Mouse (Mus musculus) heart, postnatal 0 days (tissue): ENCODE data around the gene Rasgef1b.

ENCODE experiments used
- CTCF ChIP-seq: IDR thresholded peaks from 2 replicates; pipeline ENCODE4 v1.5.1; 2016; ENCODE audit warnings: antibody characterized with exemption, control low read depth, low read depth
- EP300 ChIP-seq: IDR thresholded peaks from 2 replicates; pipeline ENCODE4 v1.6.1; 2016; ENCODE audit warnings: antibody characterized with exemption, low read depth

- TF ChIP-seq CTCF (no peak), EP300 (no peak)
Measured at GRCm38 (mm10) chr5:99701811-99702210, 27.1 kb downstream of the Rasgef1b start.
